Mouse (Mus musculus) heart, postnatal 10 days (tissue): Measurements from ENCODE around the gene Vapb. TPM values are rescaled to one million over a fixed set of nuclear protein-coding genes. Genes with fewer than 3 reads are reported as not detected.
"Not testable (repeated sequence)": the region's sequence is repeated elsewhere in the genome, so short reads cannot be mapped to it uniquely, and the experiment has no call there.

Experiments
- DNase-seq, 2 experiments: peaks; one replicate each; pipeline ENCODE4 v3.0.0; 2021
- intact Hi-C: fragments of 180-260 bp; cut with DNase I; formaldehyde crosslinking; loops from one replicate; pipeline ENCODE4 v1.15.1; 2025
- total RNA-seq, 2 experiments: library from RNA; stranded (reverse); gene quantifications; 2 replicates each; pipeline ENCODE4 v1.2.3; 2021

Gene Vapb
- total RNA-seq: 100 to 1,000 TPM; 101 to 108 TPM

GRCm38 (mm10) chr2:173737222-173737989 is at the start of gene Vapb:
Gene Vapb, plus strand, starts transcription at chr2:173737511.
- peak; percentile 100 for DNase-seq
- intact Hi-C loops: loop anchor here (5.0 kb wide), 1 partner anchor 75 kb away; no protein-coding TSS in a partner anchor

GRCm38 (mm10) chr2:173689835-173690234 is 47.5 kb upstream of the Vapb start:
- no peak for DNase-seq
- intact Hi-C loops: no loop called here

- no peak for DNase-seq
- intact Hi-C loops: no loop called here
Observed at GRCm38 (mm10) chr2:173691748-173692147, 45.6 kb upstream of the Vapb start.

GRCm38 (mm10) chr2:173692693-173693092 is 44.6 kb upstream of the Vapb start:
- peak; percentile 64 to 76 for DNase-seq
- intact Hi-C loops: no loop called here

- DNase-seq: no peak
- intact Hi-C loops: no loop called here
Observed at GRCm38 (mm10) chr2:173698850-173699249, 38.5 kb upstream of the Vapb start.

GRCm38 (mm10) chr2:173702096-173702866 is 35.0 kb upstream of the Vapb start:
- DNase-seq: peak; percentile 43 to 59
- intact Hi-C loops: no loop called here

- DNase-seq: no peak
- intact Hi-C loops: no loop called here
Observed at GRCm38 (mm10) chr2:173702867-173703237, 34.5 kb upstream of the Vapb start.

GRCm38 (mm10) chr2:173705827-173706551 is 31.3 kb upstream of the Vapb start:
- peak; percentile 32 to 40 for DNase-seq
- intact Hi-C loops: no loop called here

GRCm38 (mm10) chr2:173707626-173708025 is 29.7 kb upstream of the Vapb start:
- DNase-seq: not testable (repeated sequence)
- intact Hi-C loops: loop anchor here (1.0 kb wide), 1 partner anchor 90 kb away; no protein-coding TSS in a partner anchor

- intact Hi-C loops: no loop called here
Observed at GRCm38 (mm10) chr2:173710193-173710592, 27.1 kb upstream of the Vapb start.

GRCm38 (mm10) chr2:173712656-173713055 is 24.7 kb upstream of the Vapb start:
- intact Hi-C loops: no loop called here

More at GRCm38 (mm10) chr2:173710193-173710592, 27.1 kb upstream of the Vapb start:
- DNase-seq: no peak

GRCm38 (mm10) chr2:173713241-173713640 is 24.1 kb upstream of the Vapb start:
- intact Hi-C loops: no loop called here
- no peak for DNase-seq

More at GRCm38 (mm10) chr2:173712656-173713055, 24.7 kb upstream of the Vapb start:
- no peak for DNase-seq

GRCm38 (mm10) chr2:173714620-173715218 is 22.6 kb upstream of the Vapb start:
- intact Hi-C loops: no loop called here
- no peak for DNase-seq

- DNase-seq: no peak
- intact Hi-C loops: no loop called here
Observed at GRCm38 (mm10) chr2:173716966-173717365, 20.3 kb upstream of the Vapb start.

GRCm38 (mm10) chr2:173719115-173719514 is 18.2 kb upstream of the Vapb start, which contains the start of gene 1700010B08Rik:
Gene 1700010B08Rik, plus strand, starts transcription at chr2:173719415.
- DNase-seq, intact Hi-C loops: not testable (repeated sequence)

- intact Hi-C loops: no loop called here
- DNase-seq: no peak
Observed at GRCm38 (mm10) chr2:173722251-173722857, 15.0 kb upstream of the Vapb start.

- DNase-seq: no peak
- intact Hi-C loops: no loop called here
Observed at GRCm38 (mm10) chr2:173724382-173724781, 12.9 kb upstream of the Vapb start.

- intact Hi-C loops: no loop called here
- DNase-seq: no peak
Observed at GRCm38 (mm10) chr2:173724940-173725807, 12.1 kb upstream of the Vapb start.

- intact Hi-C loops: no loop called here
- DNase-seq: no peak
Observed at GRCm38 (mm10) chr2:173725819-173726218, 11.5 kb upstream of the Vapb start.
